Mouse (Mus musculus) heart, adult 2 months (tissue): ENCODE results near the gene Tmem87b.

Experiments
- CTCF ChIP-seq: fragments of 200-600 bp; IDR thresholded peaks from 2 replicates; pipeline ENCODE4 v1.8.1; 2022; ENCODE audit warnings: antibody characterized with exemption, mild to moderate bottlenecking, moderate library complexity
- EP300 ChIP-seq: fragments of 200-500 bp; IDR thresholded peaks from 2 replicates; pipeline ENCODE4 v1.6.1; 2011; ENCODE audit warnings: low read depth, low read length, control low read depth; ENCODE audit not compliant: insufficient read depth
- POLR2A ChIP-seq: fragments of 200-500 bp; IDR thresholded peaks from 2 replicates; pipeline ENCODE4 v1.6.1; 2011; ENCODE audit warnings: mild to moderate bottlenecking, low read depth, low read length, control low read depth; ENCODE audit not compliant: insufficient read depth

DNA sequence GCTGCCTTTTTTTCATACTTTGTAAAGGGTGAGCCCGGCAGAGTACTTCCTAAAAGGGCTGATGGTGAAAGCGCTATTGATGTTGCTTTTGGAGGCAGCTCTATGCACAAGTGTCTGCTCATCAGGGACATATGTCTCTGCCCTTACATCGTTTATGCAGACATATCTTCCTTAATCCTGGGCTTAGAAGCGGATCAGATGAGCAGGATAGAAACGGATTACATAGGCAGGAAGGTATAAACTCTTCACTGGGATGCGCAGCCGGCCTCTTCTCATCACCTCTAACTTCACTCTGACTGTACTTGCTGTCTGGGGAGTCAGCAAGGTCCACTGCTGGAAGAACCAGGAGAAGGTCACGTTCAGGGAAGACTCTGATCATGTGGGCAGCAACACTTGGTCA is 19.6 kb downstream of the Tmem87b start:
- TF ChIP-seq POLR2A (no peak), CTCF (no peak), EP300 (no peak)
